Mouse (Mus musculus): Measurements from ENCODE around the gene Tlnrd1. TPM values are rescaled to one million over a fixed set of nuclear protein-coding genes. Genes with fewer than 3 reads are reported as not detected.
"Not testable (repeated sequence)": the region's sequence is repeated elsewhere in the genome, so short reads cannot be mapped to it uniquely, and the experiment has no call there.

The Tlnrd1 gene
- polyA plus RNA-seq, 1 experiment, result 20.5 TPM

- no peak overlapping the region for H3K27ac ChIP-seq (ENCODE audit: insufficient read depth, low read length)
- no peak for TF ChIP-seq POLR2A (IDR thresholded peaks at IDR 0.05; ENCODE audit: extremely low read depth, insufficient read depth, low read length)
- TF ChIP-seq CTCF (IDR thresholded peaks at IDR 0.05; ENCODE audit: extremely low read depth, insufficient read depth, low read length), result no peak
- no peak overlapping the region for H3K4me3 ChIP-seq (ENCODE audit: insufficient read depth, low read length)
- H3K4me1 ChIP-seq (ENCODE audit: control insufficient read depth, insufficient read depth, low read length), result no peaks in the 10 kb centered on the region
Measured at GRCm38 (mm10) chr7:83901425-83901824, 17.3 kb upstream of the Tlnrd1 start.

- no peak overlapping the region for H3K4me3 ChIP-seq (ENCODE audit: insufficient read depth, low read length)
- no peak overlapping the region for H3K27ac ChIP-seq (ENCODE audit: insufficient read depth, low read length)
- TF ChIP-seq CTCF (IDR thresholded peaks at IDR 0.05; ENCODE audit: extremely low read depth, insufficient read depth, low read length) (no peak), POLR2A (IDR thresholded peaks at IDR 0.05; ENCODE audit: extremely low read depth, insufficient read depth, low read length) (no peak)
- H3K4me1 ChIP-seq (ENCODE audit: control insufficient read depth, insufficient read depth, low read length), result no peaks in the 10 kb centered on the region
Measured at GRCm38 (mm10) chr7:83900519-83900918, 16.4 kb upstream of the Tlnrd1 start.

GRCm38 (mm10) chr7:83898267-83898666 lies 14.2 kb upstream of the Tlnrd1 start:
- TF ChIP-seq CTCF (IDR thresholded peaks at IDR 0.05; ENCODE audit: extremely low read depth, insufficient read depth, low read length) (no peak), POLR2A (IDR thresholded peaks at IDR 0.05; ENCODE audit: extremely low read depth, insufficient read depth, low read length) (no peak)
- Histone ChIP-seq H3K4me3 (ENCODE audit: insufficient read depth, low read length) (no peak overlapping the region), H3K27ac (ENCODE audit: insufficient read depth, low read length) (no peak overlapping the region), H3K4me1 (ENCODE audit: control insufficient read depth, insufficient read depth, low read length) (peaks cover 3% of the 10 kb centered on the region)

- no peak overlapping the region for H3K4me3 ChIP-seq (ENCODE audit: insufficient read depth, low read length)
- H3K27ac ChIP-seq (ENCODE audit: insufficient read depth, low read length), result no peak overlapping the region
- H3K4me1 ChIP-seq (ENCODE audit: control insufficient read depth, insufficient read depth, low read length), result peaks cover 3% of the 10 kb centered on the region
- no peak for TF ChIP-seq CTCF (IDR thresholded peaks at IDR 0.05; ENCODE audit: extremely low read depth, insufficient read depth, low read length)
- no peak for TF ChIP-seq POLR2A (IDR thresholded peaks at IDR 0.05; ENCODE audit: extremely low read depth, insufficient read depth, low read length)
Measured at GRCm38 (mm10) chr7:83896077-83896740, 12.1 kb upstream of the Tlnrd1 start.

GRCm38 (mm10) chr7:83894348-83894747 lies 10.2 kb upstream of the Tlnrd1 start:
- Histone ChIP-seq H3K27ac (ENCODE audit: insufficient read depth, low read length) (no peak overlapping the region), H3K4me1 (ENCODE audit: control insufficient read depth, insufficient read depth, low read length) (peaks cover 3% of the 10 kb centered on the region), H3K4me3 (ENCODE audit: insufficient read depth, low read length) (no peak overlapping the region)
- TF ChIP-seq CTCF (IDR thresholded peaks at IDR 0.05; ENCODE audit: extremely low read depth, insufficient read depth, low read length) (no peak), POLR2A (IDR thresholded peaks at IDR 0.05; ENCODE audit: extremely low read depth, insufficient read depth, low read length) (no peak)

GRCm38 (mm10) chr7:83892333-83892669 lies 8.2 kb upstream of the Tlnrd1 start:
- H3K4me3 ChIP-seq (ENCODE audit: insufficient read depth, low read length), result peak overlapping the region; percentile 83
- TF ChIP-seq POLR2A (IDR thresholded peaks at IDR 0.05; ENCODE audit: extremely low read depth, insufficient read depth, low read length) (no peak), CTCF (IDR thresholded peaks at IDR 0.05; ENCODE audit: extremely low read depth, insufficient read depth, low read length) (no peak)
- H3K4me1 ChIP-seq (ENCODE audit: control insufficient read depth, insufficient read depth, low read length), result peaks cover 3% of the 10 kb centered on the region
- H3K27ac ChIP-seq (ENCODE audit: insufficient read depth, low read length), result no peak overlapping the region

- H3K4me3 ChIP-seq (ENCODE audit: insufficient read depth, low read length), result peak overlapping the region; percentile 83
- H3K27ac ChIP-seq (ENCODE audit: insufficient read depth, low read length), result peak overlapping the region; percentile 47; the same call in 1 of the 2 replicates
- TF ChIP-seq CTCF (IDR thresholded peaks at IDR 0.05; ENCODE audit: extremely low read depth, insufficient read depth, low read length) (no peak), POLR2A (IDR thresholded peaks at IDR 0.05; ENCODE audit: extremely low read depth, insufficient read depth, low read length) (peak; percentile 63; the same call in 1 of the 2 replicates)
- peaks cover 3% of the 10 kb centered on the region for H3K4me1 ChIP-seq (ENCODE audit: control insufficient read depth, insufficient read depth, low read length)
Measured at GRCm38 (mm10) chr7:83891433-83892332, 7.6 kb upstream of the Tlnrd1 start.

GRCm38 (mm10) chr7:83889946-83890345 lies 5.8 kb upstream of the Tlnrd1 start:
- not testable (repeated sequence) for H3K4me3 ChIP-seq (ENCODE audit: insufficient read depth, low read length); H3K4me1 ChIP-seq (ENCODE audit: control insufficient read depth, insufficient read depth, low read length); H3K27ac ChIP-seq (ENCODE audit: insufficient read depth, low read length)

GRCm38 (mm10) chr7:83889383-83889782 lies 5.3 kb upstream of the Tlnrd1 start:
- TF ChIP-seq CTCF (IDR thresholded peaks at IDR 0.05; ENCODE audit: extremely low read depth, insufficient read depth, low read length) (no peak), POLR2A (IDR thresholded peaks at IDR 0.05; ENCODE audit: extremely low read depth, insufficient read depth, low read length) (no peak)
- Histone ChIP-seq H3K4me1 (ENCODE audit: control insufficient read depth, insufficient read depth, low read length) (peaks cover 3% of the 10 kb centered on the region), H3K27ac (ENCODE audit: insufficient read depth, low read length) (no peak overlapping the region)

More at GRCm38 (mm10) chr7:83889383-83889782, 5.3 kb upstream of the Tlnrd1 start:
- H3K4me3 ChIP-seq (ENCODE audit: insufficient read depth, low read length), result no peak overlapping the region
